8 mouse cellular contexts compared by ENCODE assay signal in the genomic region with DNA sequence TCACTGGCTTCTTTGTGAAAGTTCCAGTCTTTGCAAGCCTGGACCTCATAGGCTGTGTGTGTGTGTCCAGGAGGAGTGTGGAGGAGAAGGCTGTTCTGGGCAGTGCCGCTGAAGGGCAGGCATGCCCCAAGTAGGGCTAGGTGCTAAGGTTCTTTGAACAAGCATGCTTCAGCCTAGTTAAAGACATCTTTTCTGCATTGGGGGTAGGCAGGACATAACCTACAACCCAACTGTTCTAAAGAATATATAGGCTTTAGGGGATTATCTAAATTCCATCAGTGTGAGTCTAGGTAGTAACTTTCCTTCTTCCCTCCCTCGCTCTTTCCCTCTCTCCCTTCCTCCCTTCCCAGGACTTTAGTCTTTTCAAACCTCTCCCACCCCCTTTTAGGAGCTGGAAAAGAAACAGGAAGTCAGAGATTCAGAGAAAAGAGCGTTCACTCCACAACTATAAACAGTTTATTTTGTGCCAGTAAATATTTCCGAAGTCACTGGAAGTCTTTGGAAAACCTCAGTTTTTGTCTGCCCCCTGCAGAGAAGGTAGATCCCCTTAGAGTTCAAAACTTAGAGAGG. TPM values are rescaled to one million over a fixed set of nuclear protein-coding genes. Genes with fewer than 3 reads are reported as not detected.
DNase-seq lines count a peak whose midpoint lies in the region; ATAC-seq and TF ChIP-seq lines count a peak whose summit lies in the region.

No protein-coding gene starts in this region.

- H3K4me1 ChIP-seq in lung, adult 2 months (ENCODE audit: control insufficient read depth, insufficient read depth, low read length), result peaks cover 5% of the 10 kb centered on the region
- H3K4me1 ChIP-seq in forebrain, embryonic 10.5 days, result peaks cover 24% of the 10 kb centered on the region
- H3K4me1 ChIP-seq in kidney, postnatal 0 days (replicated peaks; ENCODE audit: insufficient read depth, low read length), result 0 out of 2 replicates have a peak, but pooled peaks cover 4% of the 10 kb centered on the region
- peaks cover 26% of the 10 kb centered on the region for H3K4me1 ChIP-seq in midbrain, embryonic 13.5 days (replicated peaks)

- ATAC-seq in kidney, postnatal 0 days (replicated peaks; ENCODE audit: low FRiP score, low read depth), result no peak; the same call in 1 of the 2 replicates
- peak; percentile 18; the same call in 1 of the 2 replicates for ATAC-seq in midbrain, embryonic 13.5 days
- no peak for ATAC-seq in monocyte, adult 5-6 weeks (replicated peaks; ENCODE audit: insufficient number of reproducible peaks, low FRiP score, low TSS enrichment, poor library complexity, severe bottlenecking)

- TF ChIP-seq POLR2A in lung, adult 2 months (IDR thresholded peaks at IDR 0.05; ENCODE audit: borderline replicate concordance, extremely low read depth, low read depth, low read length), result peak; percentile 3; the same call in 1 of the 2 replicates

- H3K4me2 ChIP-seq in kidney, postnatal 0 days (ENCODE audit: low read length), result peak overlapping the region; percentile 90
- peak overlapping the region; percentile 95 for H3K4me2 ChIP-seq in midbrain, embryonic 13.5 days (replicated peaks)

- H3K27ac ChIP-seq in forebrain, embryonic 10.5 days, result peak overlapping the region; percentile 85
- H3K27ac ChIP-seq in kidney, postnatal 0 days, result peak overlapping the region; percentile 81
- no peak overlapping the region for H3K27ac ChIP-seq in midbrain, embryonic 13.5 days

- no peak for DNase-seq in lung, adult 2 months
- DNase-seq in lung, postnatal 14 days, result no peak
- no peak for DNase-seq in forebrain, embryonic 10.5 days (ENCODE audit: extremely low spot score, low spot score)
- DNase-seq in kidney, postnatal 0 days (ENCODE audit: low spot score), result peak; percentile 64
- DNase-seq in ovary, postnatal 14 days (ENCODE audit: low spot score), result no peak
- no peak for DNase-seq in left cerebral cortex, postnatal 25 days (ENCODE audit: low spot score in 2 of 2)

- no peaks in the 10 kb centered on the region for H3K9me3 ChIP-seq in forebrain, embryonic 10.5 days
- H3K9me3 ChIP-seq in kidney, postnatal 0 days (replicated peaks; ENCODE audit: low read length), result no peaks in the 10 kb centered on the region
- H3K9me3 ChIP-seq in midbrain, embryonic 13.5 days, result no peaks in the 10 kb centered on the region

- no peak for TF ChIP-seq CTCF in lung, adult 2 months (IDR thresholded peaks at IDR 0.05; ENCODE audit: insufficient read depth, low read length)
- peak; percentile 24; the same call in 1 of the 2 replicates for TF ChIP-seq CTCF in kidney, postnatal 0 days (IDR thresholded peaks at IDR 0.05; ENCODE audit: low read depth)

- H3K36me3 ChIP-seq in forebrain, embryonic 10.5 days (replicated peaks), result no peaks in the 10 kb centered on the region
- no peaks in the 10 kb centered on the region for H3K36me3 ChIP-seq in kidney, postnatal 0 days (ENCODE audit: insufficient read depth, low read length)
- no peaks in the 10 kb centered on the region for H3K36me3 ChIP-seq in midbrain, embryonic 13.5 days

- intact Hi-C loops in left cerebral cortex, postnatal 25 days (cut with DNase I), result loop anchor here (5.0 kb wide), 4 partner anchors 70 to 255 kb away; partner anchors contain the start of gene Dync2li1

- H3K27me3 ChIP-seq in forebrain, embryonic 10.5 days (ENCODE audit: poor library complexity, severe bottlenecking), result peaks cover 26% of the 10 kb centered on the region
- no peaks in the 10 kb centered on the region for H3K27me3 ChIP-seq in kidney, postnatal 0 days (ENCODE audit: insufficient read depth, low read length)
- H3K27me3 ChIP-seq in midbrain, embryonic 13.5 days, result peaks cover 18% of the 10 kb centered on the region

- peak overlapping the region; percentile 78 for H3K4me3 ChIP-seq in lung, adult 2 months (replicated peaks; ENCODE audit: extremely low read depth, low read depth, low read length)
- peak overlapping the region; percentile 84 for H3K4me3 ChIP-seq in forebrain, embryonic 10.5 days
- H3K4me3 ChIP-seq in kidney, postnatal 0 days (replicated peaks; ENCODE audit: low read depth, low read length), result peak overlapping the region; percentile 72
- H3K4me3 ChIP-seq in midbrain, embryonic 13.5 days (replicated peaks), result peak overlapping the region; percentile 74

- peak overlapping the region; percentile 88 for H3K9ac ChIP-seq in kidney, postnatal 0 days (ENCODE audit: low read depth, low read length)
- peak overlapping the region; percentile 85 for H3K9ac ChIP-seq in midbrain, embryonic 13.5 days (replicated peaks)

- 5% methylated on average over 4 of the region's 4 CpGs for WGBS in lung, adult 2 months
- 33% methylated on average over 4 of the region's 4 CpGs for WGBS in forebrain, embryonic 10.5 days
- WGBS in kidney, postnatal 0 days, result 23% methylated on average over 4 of the region's 4 CpGs
- 42% methylated on average over 4 of the region's 4 CpGs for WGBS in midbrain, embryonic 13.5 days

RNA-seq across cellular contexts. Expression of gene Plekhh2, which starts 0.9 kb away (rescaled TPM):
- polyA plus RNA-seq in lung, adult 2 months (2012; rRNA removed), result 8.0 and 12.1 TPM in 2 replicates
- polyA plus RNA-seq in forebrain, embryonic 10.5 days (2016; fragmentation: Nextera tagmentation; extraction: Ambion mirVana), result 3.5 and 3.8 TPM in 2 replicates
- polyA plus RNA-seq in kidney, postnatal 0 days (2015; fragmentation: Nextera tagmentation; extraction: Ambion mirVana), result 6.1 and 6.6 TPM in 2 replicates
- 1.6 and 1.7 TPM in 2 replicates for polyA plus RNA-seq in midbrain, embryonic 13.5 days (2015; fragmentation: Nextera tagmentation; extraction: Ambion mirVana)
- total RNA-seq in left cerebral cortex, postnatal 25 days (2021), result 1 to 10 TPM; 5.0 to 5.4 TPM
- total RNA-seq in monocyte, adult 5-6 weeks (2017), result 0.10 TPM in 1 of 3 replicates, not detected in the others

RNA-seq across cellular contexts. Expression of gene Thada, which starts 46.6 kb away (rescaled TPM):
- polyA plus RNA-seq in lung, adult 2 months (2012; rRNA removed), result 10.9 and 12.8 TPM in 2 replicates
- polyA plus RNA-seq in forebrain, embryonic 10.5 days (2016; fragmentation: Nextera tagmentation; extraction: Ambion mirVana), result 11.3 and 12.1 TPM in 2 replicates
- 3.4 and 4.1 TPM in 2 replicates for polyA plus RNA-seq in kidney, postnatal 0 days (2015; fragmentation: Nextera tagmentation; extraction: Ambion mirVana)
- 6.8 and 7.6 TPM in 2 replicates for polyA plus RNA-seq in midbrain, embryonic 13.5 days (2015; fragmentation: Nextera tagmentation; extraction: Ambion mirVana)
- 10 to 100 TPM; 12.7 to 14.5 TPM for total RNA-seq in left cerebral cortex, postnatal 25 days (2021)
- 15.4 to 30.0 TPM (median 20.3 TPM) in 3 replicates for total RNA-seq in monocyte, adult 5-6 weeks (2017)
